Mouse (Mus musculus) heart, adult 11 months (tissue): ENCODE data around the gene Mxd1.
A peak's percentile ranks its signal among the peaks of the same experiment; 100 is the strongest.

Experiments used
- DNase-seq: peaks from one replicate; pipeline ENCODE4 v3.0.0; 2022

Gene Mxd1

DNA sequence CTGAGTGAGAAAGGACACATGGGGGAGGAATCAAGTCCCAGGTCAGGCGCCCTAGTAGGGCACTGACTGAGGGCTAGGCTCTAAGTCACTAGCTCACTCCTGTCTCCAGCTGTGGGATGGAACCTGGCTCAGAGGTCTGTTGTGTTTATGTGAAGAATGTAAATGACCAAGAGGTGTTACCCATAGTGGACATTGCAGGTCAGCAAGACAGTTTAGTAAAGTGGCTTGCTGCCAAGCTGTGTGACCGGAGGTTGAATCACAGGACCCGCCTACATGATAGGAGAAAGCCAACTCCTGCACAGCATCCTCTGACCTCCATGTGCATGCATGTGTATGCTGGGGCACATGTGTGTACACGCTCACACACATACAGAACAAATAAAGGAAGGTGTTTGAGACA, 23.4 kb downstream of the Mxd1 start:
- DNase-seq = no peak

DNA sequence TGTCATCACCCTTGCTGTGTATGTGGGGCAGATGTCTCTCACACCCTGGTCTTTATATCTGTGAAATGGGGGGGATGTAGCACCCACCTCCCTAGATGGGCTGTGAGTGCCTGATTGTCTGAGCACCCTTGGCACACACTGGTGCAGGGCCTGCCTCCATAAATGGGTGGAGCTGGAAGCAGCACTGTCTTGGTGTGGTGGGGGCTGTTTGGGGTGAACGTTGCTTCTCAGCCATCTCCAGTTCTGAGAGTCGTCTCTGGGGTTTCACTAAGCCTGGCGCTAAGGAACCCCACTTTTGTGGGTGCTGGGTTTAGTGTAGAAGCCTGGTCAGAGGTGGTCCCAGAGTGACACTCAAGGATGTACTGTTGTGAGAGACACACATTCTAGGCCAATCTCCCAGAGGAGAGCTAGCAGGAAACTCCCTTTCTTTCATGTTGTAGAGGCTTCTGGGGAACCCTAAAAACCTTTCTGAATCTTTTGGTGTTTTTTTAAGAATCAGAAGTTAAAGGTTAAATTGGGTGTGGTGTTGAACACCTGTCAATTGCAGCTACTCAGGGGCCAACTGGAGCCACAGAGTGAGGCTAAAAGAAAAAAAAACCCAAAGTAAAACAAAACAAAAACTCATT, 24.1 kb downstream of the Mxd1 start:
- DNase-seq = peak; percentile 78

DNA sequence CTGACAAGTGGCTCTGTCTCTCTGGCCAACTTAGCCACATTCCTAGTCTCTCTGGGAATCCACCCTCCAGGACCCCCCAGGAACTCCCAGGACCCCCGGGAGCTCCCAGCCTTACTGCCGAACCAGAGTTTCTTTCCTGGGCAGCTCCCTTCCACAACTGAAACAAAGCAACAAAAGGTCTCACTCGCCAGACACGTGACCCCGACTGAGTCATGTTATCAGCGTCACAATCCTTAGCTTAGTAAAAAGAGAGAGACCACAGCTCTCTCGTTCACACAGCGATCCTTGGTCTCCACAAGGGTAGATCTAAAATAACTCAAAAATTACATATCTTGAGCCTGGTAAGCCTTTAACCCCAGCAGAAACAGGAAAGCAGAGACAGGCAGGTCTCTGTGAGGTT, 27.2 kb downstream of the Mxd1 start:
- DNase-seq = no peak

DNA sequence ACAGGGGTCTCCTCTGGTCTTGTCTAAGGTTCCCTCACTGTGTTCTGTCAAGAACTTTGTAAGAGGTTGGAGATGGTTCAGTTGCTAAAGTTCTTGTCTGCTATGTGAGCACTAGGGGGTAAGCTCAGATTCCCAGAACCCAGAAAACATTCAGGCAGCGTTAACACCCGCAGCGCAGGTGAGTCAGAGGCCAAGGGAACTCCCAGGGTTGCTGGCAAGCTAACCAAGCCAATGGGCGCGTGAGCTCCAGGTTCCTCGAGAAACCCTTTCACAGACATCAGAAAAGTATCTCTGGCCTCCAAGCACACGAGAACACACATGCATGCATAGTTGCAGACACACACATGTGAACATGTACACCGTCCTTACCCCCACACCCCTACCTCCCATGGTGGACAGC, 28.2 kb downstream of the Mxd1 start:
- DNase-seq = no peak

DNA sequence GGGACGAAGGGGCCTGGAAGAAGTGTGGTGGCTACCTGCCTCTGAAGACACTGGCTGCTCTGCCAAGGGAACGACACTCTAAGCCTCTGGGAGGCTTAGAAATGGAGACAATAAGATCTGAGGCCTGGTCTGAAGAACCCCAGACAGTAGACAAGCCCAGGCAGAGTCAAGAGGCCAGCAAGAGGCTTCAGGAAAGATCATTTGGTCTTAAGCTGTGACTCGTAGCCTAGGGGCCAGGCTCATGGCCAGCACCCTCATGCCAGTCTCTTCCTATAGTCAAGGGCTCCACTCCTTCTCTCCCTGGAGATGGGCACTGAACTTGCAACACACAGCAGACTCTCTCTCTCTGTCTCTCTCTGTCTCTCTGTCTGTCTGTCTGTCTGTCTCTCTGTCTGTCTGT, 28.8 kb downstream of the Mxd1 start:
- no peak for DNase-seq

DNA sequence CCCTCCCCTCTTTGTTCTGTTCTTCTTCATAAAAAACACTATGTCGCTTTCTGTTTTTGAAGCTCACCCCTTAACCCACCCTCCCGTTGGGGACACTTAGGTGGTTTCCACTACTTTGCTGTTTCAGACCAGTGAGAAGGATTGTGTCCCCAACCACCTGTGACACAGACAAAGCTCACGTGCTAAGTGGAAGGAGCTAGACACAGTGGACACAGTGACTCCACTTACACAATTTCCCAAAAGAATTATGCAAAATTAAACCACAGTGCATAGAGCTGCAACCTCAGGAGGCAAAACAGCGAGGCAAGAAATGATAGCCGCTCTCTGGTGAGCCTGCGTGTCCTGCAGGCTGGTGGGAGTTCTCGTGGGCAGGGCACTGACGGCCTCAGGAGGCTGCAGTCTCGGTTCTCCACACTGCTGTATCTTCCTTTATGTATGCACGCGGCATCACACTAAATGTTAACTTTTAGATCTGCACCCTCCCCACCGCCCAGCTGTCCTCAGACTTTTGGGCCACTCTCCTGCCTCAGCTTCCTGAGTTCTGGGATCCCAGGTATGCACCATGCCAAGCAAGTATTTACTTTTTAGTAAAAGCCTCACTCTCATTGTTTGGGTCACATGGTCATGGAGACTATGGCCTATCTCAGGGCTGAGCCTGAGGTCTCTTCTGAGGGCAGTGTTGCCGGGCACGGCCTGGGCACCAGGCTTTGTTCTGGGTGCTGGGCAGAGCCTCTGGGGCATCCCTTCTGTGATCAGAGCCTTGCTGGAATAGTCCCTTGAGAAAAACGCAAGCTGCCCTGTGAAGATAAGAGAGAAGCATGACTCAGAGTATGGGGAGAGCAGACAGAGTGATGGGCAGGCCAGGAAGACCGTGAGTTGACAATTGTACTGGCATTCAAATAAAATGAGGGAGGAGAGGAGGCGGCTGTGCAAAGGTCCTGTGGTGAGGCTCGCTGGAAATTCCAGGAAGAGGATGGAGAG, 29.5 kb downstream of the Mxd1 start:
- DNase-seq = no peak

DNA sequence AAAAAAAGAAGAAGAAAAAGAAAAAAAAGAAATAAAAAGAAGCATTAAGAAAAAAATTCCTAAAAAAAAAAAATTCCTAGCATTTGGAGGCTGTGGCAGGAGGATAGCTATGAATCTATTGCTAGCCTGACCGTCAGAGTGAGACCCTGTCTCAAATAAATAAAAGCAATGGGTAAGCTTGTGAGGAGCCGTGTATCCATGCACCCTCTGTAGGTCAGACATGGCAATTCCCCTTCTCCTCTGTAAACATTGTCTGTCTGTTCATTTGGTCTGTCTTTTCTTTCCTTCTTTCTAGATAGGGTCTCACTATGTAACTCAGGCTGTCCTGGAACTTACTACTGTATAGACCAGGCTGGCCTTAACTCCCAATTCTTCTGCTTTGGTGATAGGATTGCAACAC, 30.5 kb downstream of the Mxd1 start:
- no peak for DNase-seq

DNA sequence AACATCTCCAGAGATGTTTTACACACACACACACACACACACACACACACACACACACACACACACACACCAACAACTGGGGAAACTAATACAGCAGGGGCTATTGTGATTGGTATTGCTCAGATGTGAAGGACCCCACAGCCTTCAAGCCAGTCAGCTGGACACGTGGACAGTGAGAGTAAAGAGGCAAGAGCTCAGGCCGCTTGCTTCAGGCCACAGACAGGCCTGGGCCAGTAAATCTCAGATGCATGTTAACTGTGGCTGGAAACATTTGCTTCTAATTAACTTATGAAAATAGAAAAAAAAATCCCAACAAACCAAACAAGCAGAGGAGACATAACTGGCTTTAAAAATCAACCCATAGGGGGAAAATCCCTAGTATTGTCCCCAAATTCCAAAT, 31.1 kb downstream of the Mxd1 start:
- DNase-seq = no peak

DNA sequence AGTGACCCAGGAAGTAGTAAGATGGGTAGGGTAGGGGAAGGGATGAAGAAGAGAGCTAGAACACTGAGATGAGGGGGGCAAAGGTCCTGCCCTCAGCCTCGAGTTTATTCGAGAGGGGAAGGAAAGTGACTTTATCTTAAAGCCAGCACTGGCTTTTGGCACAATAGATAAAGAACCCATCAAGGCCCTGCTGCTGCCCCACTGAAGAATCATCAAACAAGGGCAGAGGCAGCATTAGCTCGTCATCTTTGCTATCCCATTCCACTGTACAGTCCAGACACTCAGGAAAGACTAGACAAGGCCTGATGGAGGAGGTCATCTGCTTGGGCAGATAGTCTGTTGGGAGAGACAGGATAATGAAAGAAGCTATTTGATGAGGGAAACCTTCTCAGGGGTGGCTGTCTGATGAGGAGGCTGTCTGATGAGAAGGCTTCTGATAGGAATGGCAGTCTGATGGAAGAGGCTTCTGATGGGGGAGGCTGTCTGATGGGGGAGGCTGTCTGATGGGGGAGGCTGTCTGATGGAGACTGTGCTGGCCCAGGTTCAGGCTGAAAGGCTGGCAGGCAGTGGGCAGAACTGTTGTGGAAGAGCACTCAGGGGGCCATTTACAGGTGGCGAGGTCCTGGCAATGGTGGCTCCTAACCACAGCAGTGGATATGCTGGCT, 31.7 kb downstream of the Mxd1 start:
- DNase-seq = no peak

DNA sequence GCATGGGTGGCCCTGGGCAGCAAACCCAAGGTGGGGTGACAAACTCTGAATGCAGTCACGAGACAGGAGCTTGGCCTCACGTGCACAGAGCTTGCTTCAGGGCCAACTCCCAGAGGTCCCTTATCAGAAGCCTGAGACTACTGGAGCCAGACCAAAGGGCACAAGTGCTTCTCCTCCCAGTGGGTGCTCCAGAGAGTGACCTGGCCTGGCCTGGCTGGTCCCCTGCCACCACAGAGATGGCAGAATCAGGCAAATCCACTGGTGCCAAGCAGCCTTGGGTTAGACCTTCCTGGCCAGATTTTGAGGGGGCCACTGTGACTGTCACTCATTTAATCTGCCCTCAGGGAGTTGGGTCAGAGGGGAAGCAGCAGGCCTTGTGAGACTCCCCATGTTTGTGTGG, 32.5 kb downstream of the Mxd1 start:
- peak; percentile 97 for DNase-seq

DNA sequence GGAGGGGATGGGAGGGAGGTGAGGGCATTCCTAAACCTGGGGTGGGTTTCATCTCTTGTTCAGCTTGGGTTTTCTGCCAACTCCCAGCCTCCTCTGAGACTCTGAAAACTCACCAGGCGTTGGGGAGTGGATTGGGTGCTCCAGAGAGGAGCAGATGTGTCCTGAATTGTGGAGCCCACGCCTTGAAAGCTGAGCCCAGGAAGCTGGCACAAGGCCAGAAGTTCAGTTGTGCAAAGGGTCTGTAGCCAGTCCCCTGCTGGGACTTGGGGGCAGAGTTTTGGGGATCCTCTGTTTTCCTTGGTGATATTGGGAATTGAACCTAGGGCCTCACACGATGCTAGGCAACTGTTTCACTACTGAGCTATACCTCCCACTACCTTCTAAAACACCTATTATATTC, 38.8 kb downstream of the Mxd1 start:
- DNase-seq = no peak

DNA sequence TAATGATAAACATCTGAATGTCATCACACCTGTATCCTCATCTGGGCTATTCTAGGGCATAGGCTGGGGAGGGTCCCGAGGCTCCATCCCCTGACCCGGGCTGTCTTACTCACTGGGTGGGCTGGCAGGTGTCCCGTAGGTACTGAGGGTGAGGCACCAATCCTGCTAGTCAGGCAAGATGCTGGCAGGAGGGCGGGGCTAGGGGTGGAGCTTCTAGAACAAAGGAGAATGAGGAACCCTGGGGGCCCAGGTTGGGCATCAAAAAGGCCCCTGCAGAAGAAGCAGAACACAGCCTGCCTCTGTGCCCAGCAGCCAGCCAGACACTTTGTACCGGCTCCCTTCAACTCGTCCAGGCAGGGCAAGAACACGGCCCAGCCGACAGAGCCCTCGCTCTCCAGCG, 41.0 kb downstream of the Mxd1 start, which contains the start of gene Asprv1:
Gene Asprv1, plus strand, starts transcription at position 219 of the 400 bp plus-strand sequence.
- DNase-seq = no peak

DNA sequence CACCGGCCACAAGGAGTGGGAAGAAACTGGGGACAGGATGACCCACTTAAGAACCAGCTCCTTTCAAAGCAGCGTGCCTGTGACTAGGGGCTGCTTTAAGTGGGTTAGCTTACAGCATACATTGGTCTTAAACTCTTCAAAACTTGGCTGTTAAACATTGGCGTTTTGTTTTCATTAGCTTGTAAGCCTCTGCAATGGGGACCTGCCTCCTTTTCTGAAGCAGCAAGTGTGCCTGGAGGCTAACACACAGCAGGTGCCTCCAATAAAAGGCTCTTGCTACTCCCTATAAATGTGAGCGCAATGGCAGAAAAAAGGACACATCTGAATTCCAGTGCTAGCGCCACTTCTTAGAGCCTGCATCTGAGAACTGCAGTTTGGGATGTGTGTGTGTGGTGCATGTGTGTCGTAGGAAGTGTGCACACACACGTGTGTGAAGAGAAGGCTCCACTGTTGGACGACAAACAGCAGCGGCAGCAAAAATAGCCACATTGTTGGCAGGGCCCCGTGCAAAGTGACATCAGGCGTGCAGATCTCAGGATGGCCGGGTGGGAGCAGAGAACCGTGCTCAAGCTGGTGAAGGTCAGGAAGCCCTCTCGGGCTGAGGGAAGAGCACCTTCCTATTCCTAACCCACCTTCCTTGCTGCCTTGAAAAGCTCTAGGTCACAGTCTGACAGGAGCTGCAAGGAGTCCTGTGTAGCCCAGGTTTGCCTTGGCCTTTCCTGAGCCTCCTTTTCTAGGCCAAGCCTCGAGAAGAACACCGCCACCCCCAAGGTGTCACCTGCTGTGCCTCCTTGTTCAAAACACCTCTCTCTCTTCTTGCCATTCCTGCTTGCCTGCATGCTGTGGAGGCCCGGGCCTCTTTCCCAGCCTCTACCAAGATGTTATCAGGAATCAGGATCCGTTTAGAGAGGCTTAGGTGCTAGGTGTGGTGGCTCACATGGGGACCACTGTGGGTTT, 44.6 kb downstream of the Mxd1 start:
- no peak for DNase-seq

DNA sequence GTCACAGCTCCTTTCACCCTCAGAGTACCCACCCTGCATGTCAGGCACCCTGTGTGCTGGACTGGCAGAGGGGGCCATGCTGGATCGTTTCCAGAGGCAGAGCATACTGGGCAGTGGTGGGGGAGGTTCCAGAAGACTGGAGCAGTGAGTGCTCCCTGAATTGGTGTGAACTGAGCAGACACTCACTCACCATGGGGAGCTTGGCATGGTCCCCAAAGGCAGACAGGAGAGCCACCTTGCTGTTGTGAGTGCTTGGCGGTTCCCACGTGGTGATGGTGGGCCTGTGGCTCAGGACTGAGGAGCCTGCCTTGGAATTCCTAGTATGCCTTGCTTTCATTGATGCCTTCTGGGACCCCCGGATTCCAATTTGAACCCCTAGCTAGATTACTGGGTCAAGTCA, 45.8 kb downstream of the Mxd1 start:
- DNase-seq = no peak

DNA sequence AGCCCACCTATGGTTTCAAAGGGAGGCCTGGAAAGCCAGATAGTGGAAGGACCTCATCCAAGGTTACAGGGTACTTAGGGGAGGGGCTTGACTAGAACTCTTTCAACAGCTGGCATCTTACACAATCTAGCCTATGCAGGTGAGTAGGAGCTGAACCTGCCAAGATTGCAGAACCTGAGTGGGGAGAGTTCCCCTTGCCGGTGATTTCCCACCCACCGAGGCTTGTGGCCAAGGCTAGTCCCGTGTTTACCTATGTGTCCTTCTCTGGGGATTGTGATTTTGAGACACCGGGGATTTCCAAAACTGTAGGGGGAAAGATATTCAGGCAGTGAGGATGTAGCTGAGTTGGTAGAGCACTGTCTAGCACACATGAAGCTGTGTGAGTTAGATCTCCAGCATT, 53.7 kb downstream of the Mxd1 start:
- no peak for DNase-seq

DNA sequence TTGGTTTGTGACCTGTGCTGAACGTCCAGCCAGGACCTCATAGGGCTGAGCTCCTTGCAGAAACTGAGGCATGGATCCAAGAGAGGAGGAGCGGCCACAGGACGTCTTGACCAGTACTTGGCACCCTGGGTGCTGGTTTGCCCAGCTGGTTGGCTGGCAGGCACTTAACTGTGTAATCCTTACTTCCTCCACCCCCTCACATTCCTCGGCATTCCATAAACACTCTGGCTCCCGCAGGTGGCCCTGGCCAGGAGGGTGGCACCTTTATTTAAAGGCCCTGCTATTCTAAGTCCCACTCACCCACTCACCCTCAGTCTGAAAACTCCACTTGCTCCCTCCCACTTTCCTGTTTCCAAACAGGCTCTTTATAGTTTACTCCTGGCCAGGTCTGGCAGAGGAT, 58.2 kb downstream of the Mxd1 start:
- no peak for DNase-seq

DNA sequence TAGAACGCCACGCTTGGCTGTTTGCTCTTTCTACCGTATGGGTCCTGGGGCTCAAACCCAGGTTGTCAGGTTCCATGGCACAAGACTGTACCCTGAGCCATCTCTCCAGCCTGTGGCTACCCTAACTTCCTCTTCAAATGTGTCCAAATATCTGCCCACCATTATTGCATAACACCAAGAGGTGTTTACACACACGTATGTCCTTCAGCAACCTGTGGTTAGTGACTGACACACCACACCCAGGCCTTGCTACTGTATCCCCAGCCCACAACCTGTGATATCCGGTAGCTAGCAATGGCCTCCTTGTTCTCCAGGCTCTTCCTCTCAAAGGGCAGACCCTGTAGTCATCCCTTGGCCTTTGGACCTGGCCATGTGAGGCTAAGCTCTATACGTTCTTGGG, 59.7 kb downstream of the Mxd1 start:
- DNase-seq = no peak

DNA sequence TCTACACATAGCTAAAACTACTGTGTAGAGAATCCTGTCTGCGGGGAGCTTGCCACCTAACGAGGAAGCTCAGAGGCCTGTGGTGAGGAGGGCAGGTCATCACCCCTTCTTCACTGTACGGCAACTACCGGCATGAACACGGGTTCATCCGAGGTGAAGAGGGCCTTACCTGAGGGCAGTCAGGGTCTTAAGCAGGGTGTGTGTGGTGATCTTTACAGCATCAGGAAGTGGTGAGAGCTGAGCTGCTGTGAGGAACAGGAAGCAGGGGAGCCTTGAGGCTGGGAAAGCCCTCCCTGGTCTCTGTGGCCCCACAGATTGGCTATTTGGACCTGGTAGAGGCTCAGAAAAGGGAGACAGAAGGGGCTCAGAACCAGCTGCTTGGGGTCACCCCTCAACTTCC, 61.5 kb downstream of the Mxd1 start:
- DNase-seq = no peak

DNA sequence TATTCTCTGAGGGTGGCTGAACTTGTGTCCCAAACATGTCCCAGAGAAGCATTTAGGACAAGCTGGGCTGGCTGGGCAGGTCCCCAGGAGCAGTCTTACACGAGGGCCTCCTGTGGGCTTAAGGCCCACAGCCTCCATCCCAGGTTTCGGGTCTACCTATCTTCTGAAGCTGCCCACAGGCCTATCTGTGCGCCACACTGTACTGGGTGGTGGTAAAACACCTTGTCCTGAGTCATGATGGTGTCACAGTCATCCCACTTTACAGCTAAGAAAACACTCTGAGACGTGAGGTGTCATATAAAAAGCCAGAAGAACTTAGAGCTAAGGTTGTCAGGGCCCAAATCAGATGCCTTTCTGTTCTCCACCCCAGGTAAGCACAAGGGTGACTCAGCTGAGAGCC, 62.7 kb downstream of the Mxd1 start:
- DNase-seq = no peak

DNA sequence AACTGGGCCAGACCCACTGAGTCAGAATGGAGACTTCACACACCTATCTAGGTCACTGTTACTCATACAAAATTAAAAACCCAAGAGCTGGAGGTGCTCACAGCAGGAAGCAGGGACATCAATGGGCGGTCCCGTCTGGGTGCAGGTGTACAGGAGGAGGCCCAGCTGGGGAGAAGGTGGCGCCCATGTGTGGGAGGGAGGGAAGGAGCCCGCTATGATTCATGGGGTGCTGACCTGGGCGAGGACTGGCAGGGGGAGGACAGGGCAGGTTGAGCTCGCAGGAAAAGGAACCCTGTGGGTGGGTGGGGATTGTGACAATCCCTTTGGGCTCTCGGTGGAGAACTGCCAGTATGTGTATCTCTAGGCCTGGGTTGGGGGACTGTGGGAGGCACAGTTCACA, 63.7 kb downstream of the Mxd1 start:
- DNase-seq = no peak

DNA sequence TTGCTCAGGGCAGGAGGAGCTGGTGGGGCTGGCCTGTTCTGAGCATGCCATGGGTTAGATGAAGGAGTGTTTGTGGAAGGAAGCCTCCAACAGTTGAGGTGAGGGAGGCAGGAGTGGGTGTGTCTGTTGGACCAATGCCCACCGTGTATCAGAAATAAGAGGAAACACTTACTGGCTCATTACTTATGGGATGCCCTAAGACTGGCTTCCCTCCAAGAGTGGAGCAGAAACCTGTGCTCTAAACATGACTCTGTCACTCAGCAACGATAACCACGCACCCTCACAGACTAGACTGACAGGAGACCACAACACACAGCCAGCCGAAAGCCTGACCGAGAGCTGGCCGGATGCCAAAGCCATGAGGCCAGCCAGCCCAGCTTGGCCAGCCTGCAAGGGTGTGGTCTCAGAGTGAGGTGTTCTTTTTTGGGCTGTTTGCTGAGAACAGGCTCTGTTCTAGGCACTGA, 69.0 kb downstream of the Mxd1 start:
- peak; percentile 96 for DNase-seq

DNA sequence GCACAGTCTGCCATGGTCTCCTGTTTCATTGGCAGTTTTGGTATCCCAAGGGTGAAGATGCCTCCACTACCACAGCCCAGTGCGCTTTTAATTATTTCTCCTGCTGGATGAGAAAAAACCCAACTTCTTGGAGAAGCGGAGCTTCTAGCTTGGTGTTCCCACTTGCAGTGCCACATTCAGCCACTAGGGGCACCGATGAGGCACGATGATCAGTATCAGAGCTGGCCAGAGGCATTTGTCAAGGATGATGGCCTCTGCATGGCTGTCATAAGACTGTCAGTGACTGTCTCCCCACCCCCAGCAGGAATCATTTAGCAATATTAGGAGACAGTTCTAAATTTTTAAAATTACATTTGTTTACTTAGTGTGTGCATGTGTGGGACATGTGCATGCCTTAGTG, 69.8 kb downstream of the Mxd1 start:
- DNase-seq = peak; percentile 95
